Mouse (Mus musculus) MEL (cell line): ENCODE measurements around the gene Pfkm.

Experiments
- CTCF ChIP-seq, 3 experiments: IDR thresholded peaks in 2 of 3; conservative IDR thresholded peaks in 1 of 3; 2 replicates each; pipeline ENCODE4 v1.5.1; 2011 to 2012; ENCODE audit warnings: low read length in 3 of 3, low read depth in 2 of 3, mild to moderate bottlenecking in 2 of 3, improper control_type of control experiment in 1 of 3, inconsistent platforms in 1 of 3, mixed read lengths in 1 of 3, moderate library complexity in 1 of 3; ENCODE audit not compliant: control insufficient read depth in 1 of 3, insufficient read depth in 1 of 3, poor library complexity in 1 of 3, severe bottlenecking in 1 of 3
- EP300 ChIP-seq, 2 experiments: IDR thresholded peaks; 2 replicates each; pipeline ENCODE4 v1.6.1; 2011; ENCODE audit warnings: improper control_type of control experiment in 2 of 2, low read length in 2 of 2, low read depth in 1 of 2, mild to moderate bottlenecking in 1 of 2
- HCFC1 ChIP-seq: IDR thresholded peaks from 2 replicates; pipeline ENCODE4 v1.6.1; 2012; ENCODE audit warnings: low read depth, mild to moderate bottlenecking, inconsistent platforms, low read length, improper control_type of control experiment, moderate library complexity
- KAT2A ChIP-seq: conservative IDR thresholded peaks from 2 replicates; pipeline ENCODE4 v1.6.1; 2012; ENCODE audit warnings: low read depth, low read length, improper control_type of control experiment, inconsistent platforms
- MAFK ChIP-seq: IDR thresholded peaks from 2 replicates; pipeline ENCODE4 v1.6.1; 2011; ENCODE audit warnings: low read depth, mild to moderate bottlenecking, low read length, improper control_type of control experiment, borderline replicate concordance
- TAL1 ChIP-seq: IDR thresholded peaks from 2 replicates; pipeline ENCODE4 v1.6.1; 2012; ENCODE audit warnings: mild to moderate bottlenecking, inconsistent platforms, low read length, moderate library complexity, mixed read lengths
- TCF12 ChIP-seq: IDR thresholded peaks from 2 replicates; pipeline ENCODE4 v1.6.1; 2014; ENCODE audit warnings: low read depth, mild to moderate bottlenecking, inconsistent platforms, low read length, improper control_type of control experiment, moderate library complexity
- USF1 ChIP-seq: IDR thresholded peaks from 2 replicates; pipeline ENCODE4 v1.6.1; 2014; ENCODE audit warnings: low read depth, mild to moderate bottlenecking, inconsistent platforms, low read length, improper control_type of control experiment, moderate library complexity

- TF ChIP-seq MAFK (no peak), HCFC1 (no peak), CTCF (IDR thresholded peaks at IDR 0.05 in 2 of 3, conservative IDR thresholded peaks at IDR 0.05 in 1 of 3; ENCODE audit: control insufficient read depth in 1 of 3, insufficient read depth in 1 of 3, low read depth in 2 of 3, low read length in 3 of 3, poor library complexity in 1 of 3, severe bottlenecking in 1 of 3) (peak; percentile 20 to 97 (median 90); a peak in 4 of 6 replicates), KAT2A (no peak), EP300 (IDR thresholded peaks at IDR 0.05; ENCODE audit: low read depth in 1 of 2, low read length in 2 of 2) (no peak), TAL1 (no peak), USF1 (no peak), TCF12 (no peak)
Measured at GRCm38 (mm10) chr15:98173821-98174220, 81.4 kb downstream of the Pfkm start.
